Mouse (Mus musculus) gastrocnemius, postnatal 4 days (tissue): ENCODE results near the gene Nmt1. TPM values are rescaled to one million over a fixed set of nuclear protein-coding genes. Genes with fewer than 3 reads are reported as not detected.

Experiments
- DNase-seq, 2 experiments: peaks; one replicate each; pipeline ENCODE4 v3.0.0; 2021 to 2022; ENCODE audit warnings: low spot score in 2 of 2, mixed read lengths in 2 of 2
- long read RNA-seq, 2 experiments: library from polyadenylated mRNA; stranded (forward); transcript quantifications; one replicate each; pipeline ENCODE4 v2.0.0; 2021
- total RNA-seq, 2 experiments: library from RNA; stranded (reverse); gene quantifications; 2 replicates each; pipeline ENCODE4 v1.2.3; 2021

The Nmt1 gene
- total RNA-seq, result 10 to 100 TPM; 55.9 to 59.3 TPM
- long read RNA-seq, experiment 1, full-length matches to known transcripts, result 67 of 96 reads
- long read RNA-seq, experiment 1, partial matches to known transcripts, result 16 of 96 reads
- long read RNA-seq, experiment 1, other reads (novel, unspliced or antisense), result 13 of 96 reads
- long read RNA-seq, experiment 2, full-length matches to known transcripts, result 77 of 95 reads
- long read RNA-seq, experiment 2, partial matches to known transcripts, result 8 of 95 reads
- long read RNA-seq, experiment 2, other reads (novel, unspliced or antisense), result 10 of 95 reads

GRCm38 (mm10) chr11:103028176-103028891 is at the start of gene Nmt1, which contains the start of gene Dcakd:
Nmt1 (plus strand) TSS chr11:103028190.
Dcakd (minus strand) TSS chr11:103028333.
- peak; percentile 76 to 91 for DNase-seq

GRCm38 (mm10) chr11:102981151-102981890 is 46.7 kb upstream of the Nmt1 start:
- DNase-seq, result no peak

- no peak for DNase-seq
Measured at GRCm38 (mm10) chr11:102984086-102984485, 43.9 kb upstream of the Nmt1 start.

GRCm38 (mm10) chr11:102984615-102985014 is 43.4 kb upstream of the Nmt1 start:
- no peak for DNase-seq

GRCm38 (mm10) chr11:102985160-102985559 is 42.8 kb upstream of the Nmt1 start:
- DNase-seq, result no peak

GRCm38 (mm10) chr11:102989641-102990151 is 38.3 kb upstream of the Nmt1 start:
- DNase-seq, result no peak

- DNase-seq, result no peak
Measured at GRCm38 (mm10) chr11:102990152-102990663, 37.8 kb upstream of the Nmt1 start.

- no peak for DNase-seq
Measured at GRCm38 (mm10) chr11:102991681-102992080, 36.3 kb upstream of the Nmt1 start.

- peak; percentile 57 to 72 for DNase-seq
Measured at GRCm38 (mm10) chr11:102992940-102993339, 35.0 kb upstream of the Nmt1 start.

GRCm38 (mm10) chr11:102993420-102994029 is 34.5 kb upstream of the Nmt1 start:
- DNase-seq, result no peak

- DNase-seq, result no peak
Measured at GRCm38 (mm10) chr11:102994952-102995351, 33.0 kb upstream of the Nmt1 start.

- DNase-seq, result no peak
Measured at GRCm38 (mm10) chr11:102996385-102996784, 31.6 kb upstream of the Nmt1 start.

- no peak for DNase-seq
Measured at GRCm38 (mm10) chr11:102996991-102997770, 30.8 kb upstream of the Nmt1 start.

- no peak for DNase-seq
Measured at GRCm38 (mm10) chr11:102998254-102998576, 29.8 kb upstream of the Nmt1 start.

- no peak for DNase-seq
Measured at GRCm38 (mm10) chr11:102998577-102999316, 29.2 kb upstream of the Nmt1 start.

GRCm38 (mm10) chr11:102999317-102999970 is 28.5 kb upstream of the Nmt1 start:
- no peak for DNase-seq

- no peak for DNase-seq
Measured at GRCm38 (mm10) chr11:103000111-103000510, 27.9 kb upstream of the Nmt1 start.

- no peak for DNase-seq
Measured at GRCm38 (mm10) chr11:103001063-103001462, 26.9 kb upstream of the Nmt1 start.

- DNase-seq, result peak; percentile 53 to 80
Measured at GRCm38 (mm10) chr11:103003210-103003609, 24.8 kb upstream of the Nmt1 start.
